Mouse (Mus musculus): ENCODE measurements around the gene Eif3a. TPM values are rescaled to one million over a fixed set of nuclear protein-coding genes. Genes with fewer than 3 reads are reported as not detected.

The Eif3a gene
- 164 TPM for polyA plus RNA-seq (2014; fragmentation: Illumina TruSeq; extraction: RNeasy Lipid Tissue Mini Kit (QIAGEN cat#74804); ENCODE audit: low read depth, low replicate concordance)

GRCm38 (mm10) chr19:60790551-60791161 is at the start of gene Eif3a:
TSS of gene Eif3a (minus strand) at chr19:60790658.

GRCm38 (mm10) chr19:60811098-60812035 is 20.9 kb upstream of the Eif3a start, which contains the start of gene Fam45a:
TSS of gene Fam45a (plus strand) at chr19:60811585.

GRCm38 (mm10) chr19:60755438-60756191 is 34.8 kb downstream of the Eif3a start, which contains the start of gene Nanos1:
TSS of gene Nanos1 (plus strand) at chr19:60755987.

Other genes with a start within 250 kb of the Eif3a start
- 94.2 TPM for gene Cacul1, start 209.6 kb downstream of the Eif3a start, polyA plus RNA-seq (2014; fragmentation: Illumina TruSeq; extraction: RNeasy Lipid Tissue Mini Kit (QIAGEN cat#74804); ENCODE audit: low read depth, low replicate concordance)
- gene Nanos1, start 34.7 kb downstream of the Eif3a start, polyA plus RNA-seq (2014; fragmentation: Illumina TruSeq; extraction: RNeasy Lipid Tissue Mini Kit (QIAGEN cat#74804); ENCODE audit: low read depth, low replicate concordance), result 0.24 TPM
- 96.2 TPM for gene Fam45a, start 20.9 kb upstream of the Eif3a start, polyA plus RNA-seq (2014; fragmentation: Illumina TruSeq; extraction: RNeasy Lipid Tissue Mini Kit (QIAGEN cat#74804); ENCODE audit: low read depth, low replicate concordance)
- gene Sfxn4, start 70.8 kb upstream of the Eif3a start, polyA plus RNA-seq (2014; fragmentation: Illumina TruSeq; extraction: RNeasy Lipid Tissue Mini Kit (QIAGEN cat#74804); ENCODE audit: low read depth, low replicate concordance), result 13.9 TPM
- gene Prdx3, start 83.9 kb upstream of the Eif3a start, polyA plus RNA-seq (2014; fragmentation: Illumina TruSeq; extraction: RNeasy Lipid Tissue Mini Kit (QIAGEN cat#74804); ENCODE audit: low read depth, low replicate concordance), result 328 TPM
- 11.5 TPM for gene Grk5, start 99.1 kb upstream of the Eif3a start, polyA plus RNA-seq (2014; fragmentation: Illumina TruSeq; extraction: RNeasy Lipid Tissue Mini Kit (QIAGEN cat#74804); ENCODE audit: low read depth, low replicate concordance)